Mouse (Mus musculus): ENCODE results near the gene Adarb2. TPM values are rescaled to one million over a fixed set of nuclear protein-coding genes. Genes with fewer than 3 reads are reported as not detected.
A peak's percentile ranks its signal among the peaks of the same experiment; 100 is the strongest.

The Adarb2 gene
- total and polyA plus RNA-seq, 3 experiments: not detected

GRCm38 (mm10) chr13:8769654-8770227, 567.1 kb downstream of the Adarb2 start:
- 90% methylated on average over 7 of the region's 7 CpGs for WGBS

DNA sequence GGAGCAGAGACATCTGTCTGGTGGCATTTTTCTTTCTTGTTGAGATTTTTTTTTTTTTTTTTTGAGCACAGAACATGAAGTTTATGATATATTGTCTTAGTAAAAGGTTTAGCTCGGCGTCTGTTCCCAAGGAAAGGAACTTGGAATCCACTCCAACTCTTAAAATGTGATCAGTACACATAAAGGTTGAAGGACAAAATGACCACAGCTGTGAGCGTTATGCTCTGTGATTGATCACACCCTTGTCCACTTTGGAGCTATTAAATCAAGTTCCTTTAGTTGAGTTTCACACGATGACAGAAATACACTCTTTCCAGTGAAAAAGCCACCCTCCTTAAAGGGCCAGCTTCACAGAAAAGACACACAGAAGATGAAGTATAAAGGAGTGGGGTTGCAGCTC, 568.0 kb downstream of the Adarb2 start:
- Histone ChIP-seq H3K36me3 (ENCODE audit: control insufficient read depth, insufficient read depth, low read length) (no peaks in the 10 kb centered on the region), H3K4me3 (no peak overlapping the region), H3K27me3 (ENCODE audit: control insufficient read depth, insufficient read depth, low read length) (no peaks in the 10 kb centered on the region), H3K27ac (no peak overlapping the region), H3K79me2 (replicated peaks; ENCODE audit: control insufficient read depth, insufficient read depth, low read length) (no peaks in the 10 kb centered on the region), H3K4me1 (ENCODE audit: control insufficient read depth, insufficient read depth, low read length) (no peaks in the 10 kb centered on the region), H3K9ac (ENCODE audit: low read depth, low read length) (no peak overlapping the region)
- intact Hi-C loops (cut with DNase I): no loop called here
- TF ChIP-seq POLR2A (IDR thresholded peaks at IDR 0.05; ENCODE audit: insufficient read depth, low read depth, low read length): no peak
- TF ChIP-seq CTCF (IDR thresholded peaks at IDR 0.05): no peak
- no peak for TF ChIP-seq EP300 (IDR thresholded peaks at IDR 0.05; ENCODE audit: insufficient read depth, low read depth, low read length)
- no peak for DNase-seq
- 75% methylated on average over 4 of the region's 4 CpGs for WGBS

More at GRCm38 (mm10) chr13:8769654-8770227, 567.1 kb downstream of the Adarb2 start:
- no peak overlapping the region for H3K4me3 ChIP-seq
- no peaks in the 10 kb centered on the region for H3K36me3 ChIP-seq (ENCODE audit: control insufficient read depth, insufficient read depth, low read length)
- H3K79me2 ChIP-seq (replicated peaks; ENCODE audit: control insufficient read depth, insufficient read depth, low read length): no peaks in the 10 kb centered on the region
- no peaks in the 10 kb centered on the region for H3K4me1 ChIP-seq (ENCODE audit: control insufficient read depth, insufficient read depth, low read length)
- intact Hi-C loops (cut with DNase I): no loop called here
- TF ChIP-seq CTCF (IDR thresholded peaks at IDR 0.05) (no peak), POLR2A (IDR thresholded peaks at IDR 0.05; ENCODE audit: insufficient read depth, low read depth, low read length) (no peak), EP300 (IDR thresholded peaks at IDR 0.05; ENCODE audit: insufficient read depth, low read depth, low read length) (no peak)
- H3K9ac ChIP-seq (ENCODE audit: low read depth, low read length): no peak overlapping the region
- H3K27me3 ChIP-seq (ENCODE audit: control insufficient read depth, insufficient read depth, low read length): no peaks in the 10 kb centered on the region
- no peak overlapping the region for H3K27ac ChIP-seq
- no peak for DNase-seq

GRCm38 (mm10) chr13:8780441-8780840, 577.8 kb downstream of the Adarb2 start:
- H3K9ac ChIP-seq (ENCODE audit: low read depth, low read length): no peak overlapping the region
- no peaks in the 10 kb centered on the region for H3K27me3 ChIP-seq (ENCODE audit: control insufficient read depth, insufficient read depth, low read length)
- no peak overlapping the region for H3K4me3 ChIP-seq
- no peaks in the 10 kb centered on the region for H3K79me2 ChIP-seq (replicated peaks; ENCODE audit: control insufficient read depth, insufficient read depth, low read length)
- intact Hi-C loops (cut with DNase I): loop anchor here (10.0 kb wide), 1 partner anchor 94 kb away; the partner anchor contains the start of gene Wdr37
- DNase-seq: peak; percentile 21 to 28
- no peaks in the 10 kb centered on the region for H3K4me1 ChIP-seq (ENCODE audit: control insufficient read depth, insufficient read depth, low read length)
- 37% methylated on average over 4 of the region's 4 CpGs for WGBS
- H3K36me3 ChIP-seq (ENCODE audit: control insufficient read depth, insufficient read depth, low read length): no peaks in the 10 kb centered on the region
- TF ChIP-seq POLR2A (IDR thresholded peaks at IDR 0.05; ENCODE audit: insufficient read depth, low read depth, low read length): no peak
- no peak for TF ChIP-seq EP300 (IDR thresholded peaks at IDR 0.05; ENCODE audit: insufficient read depth, low read depth, low read length)
- peak; percentile 72 for TF ChIP-seq CTCF (IDR thresholded peaks at IDR 0.05)
- H3K27ac ChIP-seq: no peak overlapping the region

DNA sequence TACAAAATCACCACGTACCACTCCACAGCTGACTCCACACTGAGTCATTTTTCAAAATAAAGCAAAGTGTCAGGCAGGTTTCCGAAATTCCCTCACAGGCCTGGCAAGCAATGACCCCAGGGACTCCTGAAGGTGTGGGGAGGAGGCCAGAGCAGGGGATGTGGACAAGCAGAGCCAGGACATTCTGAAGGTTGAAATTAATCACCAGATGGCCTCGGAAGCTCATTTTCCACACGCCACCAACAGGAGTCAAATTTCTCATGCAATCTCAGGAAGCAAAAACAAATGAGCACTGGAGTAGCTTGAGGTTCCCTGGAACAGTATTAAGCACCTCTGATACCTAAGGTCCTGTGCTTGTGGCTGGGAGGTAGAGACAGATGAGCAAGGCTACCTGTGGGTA, 580.0 kb downstream of the Adarb2 start:
- Histone ChIP-seq H3K9ac (ENCODE audit: low read depth, low read length) (no peak overlapping the region), H3K27me3 (ENCODE audit: control insufficient read depth, insufficient read depth, low read length) (no peaks in the 10 kb centered on the region), H3K27ac (no peak overlapping the region), H3K4me1 (ENCODE audit: control insufficient read depth, insufficient read depth, low read length) (no peaks in the 10 kb centered on the region), H3K4me3 (no peak overlapping the region), H3K36me3 (ENCODE audit: control insufficient read depth, insufficient read depth, low read length) (no peaks in the 10 kb centered on the region), H3K79me2 (replicated peaks; ENCODE audit: control insufficient read depth, insufficient read depth, low read length) (no peaks in the 10 kb centered on the region)
- DNase-seq: no peak
- no peak for TF ChIP-seq CTCF (IDR thresholded peaks at IDR 0.05)
- TF ChIP-seq POLR2A (IDR thresholded peaks at IDR 0.05; ENCODE audit: insufficient read depth, low read depth, low read length): no peak
- no peak for TF ChIP-seq EP300 (IDR thresholded peaks at IDR 0.05; ENCODE audit: insufficient read depth, low read depth, low read length)
- intact Hi-C loops (cut with DNase I): loop anchor here (10.0 kb wide), 1 partner anchor 92 kb away; the partner anchor contains the start of gene Wdr37
- 41% methylated on average over 4 of the region's 4 CpGs for WGBS

- no peak overlapping the region for H3K27ac ChIP-seq
- H3K36me3 ChIP-seq (ENCODE audit: control insufficient read depth, insufficient read depth, low read length): no peaks in the 10 kb centered on the region
- no peaks in the 10 kb centered on the region for H3K79me2 ChIP-seq (replicated peaks; ENCODE audit: control insufficient read depth, insufficient read depth, low read length)
- intact Hi-C loops (cut with DNase I): loop anchor here (10.0 kb wide), 1 partner anchor 91 kb away; the partner anchor contains the start of gene Wdr37
- no peaks in the 10 kb centered on the region for H3K4me1 ChIP-seq (ENCODE audit: control insufficient read depth, insufficient read depth, low read length)
- H3K9ac ChIP-seq (ENCODE audit: low read depth, low read length): no peak overlapping the region
- TF ChIP-seq CTCF (IDR thresholded peaks at IDR 0.05): no peak
- no peak for DNase-seq
- no peak overlapping the region for H3K4me3 ChIP-seq
- no peaks in the 10 kb centered on the region for H3K27me3 ChIP-seq (ENCODE audit: control insufficient read depth, insufficient read depth, low read length)
- 65% methylated on average over 10 of the region's 10 CpGs for WGBS
Observed at GRCm38 (mm10) chr13:8783686-8784307, 581.1 kb downstream of the Adarb2 start.

GRCm38 (mm10) chr13:8784308-8785061, 581.8 kb downstream of the Adarb2 start:
- H3K9ac ChIP-seq (ENCODE audit: low read depth, low read length): no peak overlapping the region
- no peak overlapping the region for H3K27ac ChIP-seq
- no peaks in the 10 kb centered on the region for H3K4me1 ChIP-seq (ENCODE audit: control insufficient read depth, insufficient read depth, low read length)
- H3K79me2 ChIP-seq (replicated peaks; ENCODE audit: control insufficient read depth, insufficient read depth, low read length): no peaks in the 10 kb centered on the region
- H3K27me3 ChIP-seq (ENCODE audit: control insufficient read depth, insufficient read depth, low read length): no peaks in the 10 kb centered on the region
- intact Hi-C loops (cut with DNase I): loop anchor here (10.0 kb wide), 1 partner anchor 90 kb away; the partner anchor contains the start of gene Wdr37
- no peak for TF ChIP-seq CTCF (IDR thresholded peaks at IDR 0.05)
- TF ChIP-seq EP300 (IDR thresholded peaks at IDR 0.05; ENCODE audit: insufficient read depth, low read depth, low read length): no peak
- TF ChIP-seq POLR2A (IDR thresholded peaks at IDR 0.05; ENCODE audit: insufficient read depth, low read depth, low read length): no peak
- DNase-seq: no peak
- no peaks in the 10 kb centered on the region for H3K36me3 ChIP-seq (ENCODE audit: control insufficient read depth, insufficient read depth, low read length)
- no peak overlapping the region for H3K4me3 ChIP-seq
- 55% methylated on average over 14 of the region's 14 CpGs for WGBS

All from heart, adult 2 months (tissue).